Comparison of ENCODE assay signal across 26 mouse cellular contexts in the genomic region with DNA sequence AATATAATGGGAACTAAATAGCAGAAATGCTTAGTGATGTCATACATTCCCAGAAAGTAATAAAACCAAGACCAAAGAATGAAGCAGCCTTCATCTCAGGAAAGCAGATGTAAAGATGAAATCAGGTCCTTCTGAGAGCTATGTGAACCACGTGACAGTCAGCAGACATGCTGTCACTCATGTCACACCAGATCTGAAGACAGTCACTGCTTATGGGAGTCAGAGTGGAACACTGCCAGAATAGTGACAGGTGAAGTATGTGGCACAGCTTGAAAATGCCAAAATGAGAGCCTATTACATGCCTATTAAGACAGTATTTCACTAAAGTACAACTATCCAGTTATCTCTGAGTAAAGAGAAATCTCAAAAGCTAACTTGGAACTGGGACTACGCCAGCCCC. TPM values are rescaled to one million over a fixed set of nuclear protein-coding genes. Genes with fewer than 3 reads are reported as not detected.
DNase-seq lines count a peak whose midpoint lies in the region; ATAC-seq lines count a peak whose summit lies in the region.
"Had no signal": no experiment of that assay in that cellular context is flagged by ENCODE, and none has a peak within 500 bp of the region (broad histone marks: within the 10 kb centered on the region; RNA-seq: fewer than 3 reads in every experiment).

No protein-coding gene starts in this region.

- H3K9ac ChIP-seq in embryonic facial prominence, embryonic 14.5 days (ENCODE audit: low read depth, low read length) = no peak overlapping the region
- H3K9ac ChIP-seq in heart, embryonic 16.5 days (ENCODE audit: low read length) = no peak overlapping the region
- no peak overlapping the region for H3K9ac ChIP-seq in heart, embryonic 12.5 days
- no peak overlapping the region for H3K9ac ChIP-seq in midbrain, embryonic 15.5 days
- no peak overlapping the region for H3K9ac ChIP-seq in midbrain, embryonic 11.5 days (ENCODE audit: low read length)
- H3K9ac ChIP-seq: embryonic facial prominence, embryonic 15.5 days; hindbrain, embryonic 14.5 days; intestine, embryonic 15.5 days; liver, embryonic 12.5 days had no signal

- no peaks in the 10 kb centered on the region for H3K27me3 ChIP-seq in embryonic facial prominence, embryonic 14.5 days (replicated peaks; ENCODE audit: control insufficient read depth, insufficient read depth, low read length)
- no peaks in the 10 kb centered on the region for H3K27me3 ChIP-seq in embryonic facial prominence, embryonic 10.5 days (replicated peaks; ENCODE audit: low read depth, poor library complexity, severe bottlenecking)
- no peaks in the 10 kb centered on the region for H3K27me3 ChIP-seq in heart, embryonic 16.5 days (ENCODE audit: control insufficient read depth, insufficient read depth, low read length)
- no peaks in the 10 kb centered on the region for H3K27me3 ChIP-seq in heart, embryonic 12.5 days (replicated peaks)
- no peaks in the 10 kb centered on the region for H3K27me3 ChIP-seq in midbrain, embryonic 15.5 days (replicated peaks)
- H3K27me3 ChIP-seq in midbrain, embryonic 11.5 days (ENCODE audit: control insufficient read depth, insufficient read depth, low read length) = no peaks in the 10 kb centered on the region
- H3K27me3 ChIP-seq: embryonic facial prominence, embryonic 15.5 days; intestine, embryonic 15.5 days; liver, embryonic 12.5 days had no signal

- H3K36me3 ChIP-seq in embryonic facial prominence, embryonic 14.5 days (ENCODE audit: control insufficient read depth, insufficient read depth, low read length) = peaks cover 6% of the 10 kb centered on the region; the same call in 1 of the 2 replicates
- H3K36me3 ChIP-seq in embryonic facial prominence, embryonic 10.5 days (replicated peaks) = peaks cover 5% of the 10 kb centered on the region; the same call in 1 of the 2 replicates
- peaks cover 2% of the 10 kb centered on the region; the same call in 1 of the 2 replicates for H3K36me3 ChIP-seq in heart, embryonic 16.5 days (ENCODE audit: control insufficient read depth, insufficient read depth)
- peaks cover 1% of the 10 kb centered on the region; the same call in 1 of the 2 replicates for H3K36me3 ChIP-seq in heart, embryonic 12.5 days
- H3K36me3 ChIP-seq in midbrain, embryonic 15.5 days (replicated peaks) = no peaks in the 10 kb centered on the region
- no peaks in the 10 kb centered on the region for H3K36me3 ChIP-seq in midbrain, embryonic 11.5 days (ENCODE audit: control insufficient read depth, insufficient read depth, low read length)
- H3K36me3 ChIP-seq: embryonic facial prominence, embryonic 15.5 days; intestine, embryonic 15.5 days had no signal

- no peak for ATAC-seq in embryonic facial prominence, embryonic 14.5 days (ENCODE audit: low read depth)
- peak; percentile 37; the same call in 1 of the 2 replicates for ATAC-seq in heart, embryonic 16.5 days (replicated peaks; ENCODE audit: extremely low read depth, insufficient read depth, low FRiP score)
- no peak for ATAC-seq in heart, embryonic 12.5 days (ENCODE audit: insufficient number of reproducible peaks, low FRiP score)
- ATAC-seq in midbrain, embryonic 15.5 days (replicated peaks) = peak; percentile 66
- no peak for ATAC-seq in midbrain, embryonic 11.5 days (ENCODE audit: low FRiP score)
- ATAC-seq: intestine, embryonic 15.5 days; liver, embryonic 12.5 days had no signal

- DNase-seq in embryonic facial prominence, embryonic 14.5 days (ENCODE audit: low spot score) = peak; percentile 52
- no peak for DNase-seq in embryonic facial prominence, embryonic 10.5 days (ENCODE audit: low spot score)
- no peak for DNase-seq in midbrain, embryonic 11.5 days (ENCODE audit: low spot score, missing footprints)
- DNase-seq in naive thymus-derived CD4-positive, alpha-beta T cell, adult 2 months (ENCODE audit: low read depth) = peak; percentile 19
- no peak for DNase-seq in frontal cortex, postnatal 14 days (ENCODE audit: low spot score in 2 of 2)
- DNase-seq: adrenal gland, adult 2 months; cerebellum, adult 2 months; cerebellum, postnatal 36 days; embryo, embryonic 11 days; gastrocnemius, postnatal 25 days; heart, adult 18-20 months; heart, postnatal 14 days; kidney, adult 8-10 months; kidney, postnatal 10 days; lung, adult 2 months; lung, postnatal 14 days; thymus, adult 2 months; thymus, postnatal 4 days had no signal

- 59% methylated on average over 2 of the region's 2 CpGs for WGBS in embryonic facial prominence, embryonic 14.5 days
- WGBS in embryonic facial prominence, embryonic 10.5 days = 88% methylated on average over 2 of the region's 2 CpGs
- WGBS in heart, embryonic 16.5 days = 51% methylated on average over 2 of the region's 2 CpGs
- WGBS in heart, embryonic 12.5 days = 57% methylated on average over 2 of the region's 2 CpGs
- 70% methylated on average over 2 of the region's 2 CpGs for WGBS in midbrain, embryonic 15.5 days
- 85% methylated on average over 2 of the region's 2 CpGs for WGBS in midbrain, embryonic 11.5 days

- peaks cover 12% of the 10 kb centered on the region; the same call in 1 of the 2 replicates for H3K4me1 ChIP-seq in embryonic facial prominence, embryonic 14.5 days (ENCODE audit: control insufficient read depth, insufficient read depth, low read length)
- H3K4me1 ChIP-seq in embryonic facial prominence, embryonic 10.5 days = peaks cover 6% of the 10 kb centered on the region
- peaks cover 19% of the 10 kb centered on the region for H3K4me1 ChIP-seq in heart, embryonic 16.5 days (ENCODE audit: control insufficient read depth, insufficient read depth, low read length)
- H3K4me1 ChIP-seq in heart, embryonic 12.5 days (replicated peaks) = peaks cover 34% of the 10 kb centered on the region
- peaks cover 17% of the 10 kb centered on the region for H3K4me1 ChIP-seq in midbrain, embryonic 15.5 days
- no peaks in the 10 kb centered on the region for H3K4me1 ChIP-seq in midbrain, embryonic 11.5 days (ENCODE audit: control insufficient read depth, insufficient read depth, low read length)
- H3K4me1 ChIP-seq: intestine, embryonic 15.5 days had no signal

- H3K9me3 ChIP-seq in embryonic facial prominence, embryonic 14.5 days (ENCODE audit: control insufficient read depth, low read length) = no peaks in the 10 kb centered on the region
- no peaks in the 10 kb centered on the region for H3K9me3 ChIP-seq in embryonic facial prominence, embryonic 10.5 days
- H3K9me3 ChIP-seq in heart, embryonic 16.5 days (replicated peaks; ENCODE audit: control insufficient read depth, low read length) = no peaks in the 10 kb centered on the region
- H3K9me3 ChIP-seq in heart, embryonic 12.5 days (replicated peaks) = no peaks in the 10 kb centered on the region
- no peaks in the 10 kb centered on the region for H3K9me3 ChIP-seq in midbrain, embryonic 15.5 days
- H3K9me3 ChIP-seq in midbrain, embryonic 11.5 days (ENCODE audit: control insufficient read depth, low read length) = no peaks in the 10 kb centered on the region
- H3K9me3 ChIP-seq: embryonic facial prominence, embryonic 15.5 days; intestine, embryonic 15.5 days; liver, embryonic 12.5 days had no signal

- H3K27ac ChIP-seq in embryonic facial prominence, embryonic 14.5 days (replicated peaks; ENCODE audit: low read depth, low read length) = no peak overlapping the region
- no peak overlapping the region for H3K27ac ChIP-seq in embryonic facial prominence, embryonic 10.5 days (replicated peaks)
- H3K27ac ChIP-seq in heart, embryonic 16.5 days (ENCODE audit: low read length) = peak overlapping the region; percentile 1; the same call in 1 of the 2 replicates
- no peak overlapping the region; the same call in 1 of the 2 replicates for H3K27ac ChIP-seq in heart, embryonic 12.5 days (ENCODE audit: poor library complexity, severe bottlenecking)
- no peak overlapping the region for H3K27ac ChIP-seq in midbrain, embryonic 15.5 days
- no peak overlapping the region for H3K27ac ChIP-seq in midbrain, embryonic 11.5 days (ENCODE audit: low read depth, low read length)
- H3K27ac ChIP-seq: embryonic facial prominence, embryonic 15.5 days; hindbrain, embryonic 14.5 days; intestine, embryonic 15.5 days; liver, embryonic 12.5 days; stomach, postnatal 0 days had no signal

- H3K4me2 ChIP-seq in embryonic facial prominence, embryonic 14.5 days (ENCODE audit: low read depth, low read length) = no peak overlapping the region
- H3K4me2 ChIP-seq in heart, embryonic 16.5 days (ENCODE audit: low read depth, low read length) = no peak overlapping the region
- H3K4me2 ChIP-seq in heart, embryonic 12.5 days = no peak overlapping the region
- H3K4me2 ChIP-seq in midbrain, embryonic 15.5 days = no peak overlapping the region
- no peak overlapping the region for H3K4me2 ChIP-seq in midbrain, embryonic 11.5 days
- H3K4me2 ChIP-seq: embryonic facial prominence, embryonic 15.5 days; hindbrain, embryonic 14.5 days; intestine, embryonic 15.5 days; liver, embryonic 12.5 days had no signal

- no peak overlapping the region for H3K4me3 ChIP-seq in embryonic facial prominence, embryonic 14.5 days (ENCODE audit: low read depth, low read length)
- no peak overlapping the region for H3K4me3 ChIP-seq in embryonic facial prominence, embryonic 10.5 days
- no peak overlapping the region for H3K4me3 ChIP-seq in heart, embryonic 16.5 days (ENCODE audit: low read length)
- no peak overlapping the region for H3K4me3 ChIP-seq in heart, embryonic 12.5 days
- H3K4me3 ChIP-seq in midbrain, embryonic 15.5 days = no peak overlapping the region
- H3K4me3 ChIP-seq in midbrain, embryonic 11.5 days (ENCODE audit: low read depth, low read length) = no peak overlapping the region
- H3K4me3 ChIP-seq: embryonic facial prominence, embryonic 15.5 days; intestine, embryonic 15.5 days; liver, embryonic 12.5 days had no signal

RNA-seq across cellular contexts. Expression of gene Zmynd11, which starts 26.9 kb away (rescaled TPM):
- polyA plus RNA-seq in embryonic facial prominence, embryonic 14.5 days (2014; fragmentation: Nextera tagmentation; extraction: Ambion mirVana) = 135 and 138 TPM in 2 replicates
- polyA plus RNA-seq in embryonic facial prominence, embryonic 10.5 days (2016; fragmentation: Nextera tagmentation; extraction: Ambion mirVana) = 102 and 106 TPM in 2 replicates
- 116 and 117 TPM in 2 replicates for polyA plus RNA-seq in heart, embryonic 16.5 days (2015; fragmentation: Nextera tagmentation; extraction: Ambion mirVana)
- 122 and 132 TPM in 2 replicates for polyA plus RNA-seq in heart, embryonic 12.5 days (2016; fragmentation: Nextera tagmentation; extraction: Ambion mirVana)
- 174 and 181 TPM in 2 replicates for polyA plus RNA-seq in midbrain, embryonic 15.5 days (2015; fragmentation: Nextera tagmentation; extraction: Ambion mirVana)
- polyA plus RNA-seq in midbrain, embryonic 11.5 days (2014; fragmentation: Nextera tagmentation; extraction: Ambion mirVana) = 153 TPM in 2 replicates

Comparison
In these comparisons a context has a peak if more than half of its experiments do, and no peak if none do; other contexts are left out.
1. ATAC-seq: peak in heart, embryonic 16.5 days (single experiment) and midbrain, embryonic 15.5 days (single experiment); none in embryonic facial prominence, embryonic 14.5 days (single experiment), heart, embryonic 12.5 days (single experiment) and midbrain, embryonic 11.5 days (single experiment).
2. DNase-seq: peak in embryonic facial prominence, embryonic 14.5 days (single experiment) and naive thymus-derived CD4-positive, alpha-beta T cell, adult 2 months (single experiment); none in embryonic facial prominence, embryonic 10.5 days (single experiment), midbrain, embryonic 11.5 days (single experiment) and frontal cortex, postnatal 14 days (0 of 2).